Mouse (Mus musculus) cortical plate, adult 2 months (tissue): Measurements from ENCODE around the gene Spsb2. TPM values are rescaled to one million over a fixed set of nuclear protein-coding genes. Genes with fewer than 3 reads are reported as not detected.
A peak's percentile ranks its signal among the peaks of the same experiment; 100 is the strongest.
"Not testable (repeated sequence)": the region's sequence is repeated elsewhere in the genome, so short reads cannot be mapped to it uniquely, and the experiment has no call there.

Source experiments
- H3K27ac ChIP-seq: fragments of 200-500 bp; 2 replicates; pipeline ENCODE4 v1.5.1; 2012; ENCODE audit warnings: low read length, control low read depth, inconsistent platforms; ENCODE audit not compliant: insufficient read depth
- H3K4me1 ChIP-seq: fragments of 200-500 bp; 2 replicates; pipeline ENCODE4 v1.6.1; 2011; ENCODE audit warnings: low read length; ENCODE audit not compliant: control insufficient read depth, insufficient read depth
- H3K4me3 ChIP-seq: fragments of 200-500 bp; 2 replicates; pipeline ENCODE4 v1.5.1; 2011; ENCODE audit warnings: mild to moderate bottlenecking, low read length, control low read depth; ENCODE audit not compliant: insufficient read depth
- CTCF ChIP-seq: fragments of 200-500 bp; IDR thresholded peaks from 2 replicates; pipeline ENCODE4 v1.5.1; 2011; ENCODE audit warnings: mild to moderate bottlenecking, control low read depth, low read length; ENCODE audit not compliant: insufficient read depth; ENCODE audit errors: extremely low read depth
- POLR2A ChIP-seq: fragments of 200-500 bp; IDR thresholded peaks from 2 replicates; pipeline ENCODE4 v1.6.1; 2011; ENCODE audit warnings: mild to moderate bottlenecking, low read length, control low read depth; ENCODE audit not compliant: insufficient read depth; ENCODE audit errors: extremely low read depth
- polyA plus RNA-seq: library from polyadenylated mRNA; depleted of rRNA; stranded (reverse); fragments of >200 nt; gene quantifications from 2 replicates; pipeline ENCODE4 v1.2.3, GENCODE M21; 2012

Gene Spsb2
- polyA plus RNA-seq, 1 experiment, result 4.8 TPM

- peaks cover 7% of the 10 kb centered on the region; the same call in 1 of the 2 replicates for H3K4me1 ChIP-seq
- no peak for TF ChIP-seq POLR2A
- peak; percentile 38 for TF ChIP-seq CTCF
- H3K27ac ChIP-seq, result peak overlapping the region; percentile 41
- H3K4me3 ChIP-seq, result peak overlapping the region; percentile 37
Measured at GRCm38 (mm10) chr6:124809052-124809774, 752 bp downstream of the Spsb2 start.

- TF ChIP-seq POLR2A, result 0 out of 2 replicates have a peak, but pooled peaks have one; percentile 20
- no peak for TF ChIP-seq CTCF
- peaks cover 7% of the 10 kb centered on the region; the same call in 1 of the 2 replicates for H3K4me1 ChIP-seq
- H3K27ac ChIP-seq, result no peak overlapping the region
- peak overlapping the region; percentile 37; the same call in 1 of the 2 replicates for H3K4me3 ChIP-seq
Measured at GRCm38 (mm10) chr6:124809775-124810538, 1.5 kb downstream of the Spsb2 start.

DNA sequence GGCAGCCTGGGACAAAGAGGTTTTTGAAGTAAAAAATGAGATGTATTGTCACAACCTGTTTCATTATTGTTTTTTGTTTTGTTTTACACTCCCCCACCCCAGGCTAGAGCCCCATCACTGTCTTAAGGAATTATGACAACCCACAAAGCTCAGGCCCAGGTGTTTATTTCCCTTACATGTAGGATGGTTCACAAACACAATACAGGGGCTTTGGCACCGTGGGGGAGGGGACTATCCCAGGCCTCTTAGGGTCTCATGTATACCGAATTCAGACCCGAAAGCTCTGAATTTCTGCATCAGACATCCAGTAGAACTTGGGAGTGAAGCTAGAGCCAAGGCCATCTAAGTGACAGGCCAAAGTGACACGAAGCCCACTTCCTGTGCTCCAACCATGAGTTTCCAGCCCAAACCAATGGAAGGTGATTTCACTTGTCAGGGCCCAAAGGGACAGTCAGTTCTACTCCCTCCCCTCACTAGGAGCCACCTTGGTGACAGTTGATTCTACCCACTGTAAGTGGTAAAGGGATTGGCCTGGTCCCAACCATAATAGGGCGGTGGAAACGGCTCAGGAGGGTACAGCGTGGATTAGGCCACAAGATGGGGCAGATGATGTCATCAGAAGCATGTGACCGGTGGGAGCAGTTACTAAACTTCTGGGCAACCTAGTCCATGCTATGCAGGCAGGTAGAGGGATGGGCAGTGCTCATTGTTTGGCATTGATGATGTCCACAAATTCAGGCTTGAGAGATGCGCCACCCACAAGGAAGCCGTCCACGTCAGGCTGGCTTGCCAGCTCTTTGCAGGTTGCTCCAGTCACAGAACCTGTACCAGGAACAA, 2.3 kb downstream of the Spsb2 start:
- H3K4me3 ChIP-seq, H3K4me1 ChIP-seq, H3K27ac ChIP-seq: not testable (repeated sequence)

- TF ChIP-seq POLR2A (no peak), CTCF (no peak)
- peaks cover 6% of the 10 kb centered on the region; the same call in 1 of the 2 replicates for H3K4me1 ChIP-seq
- no peak overlapping the region for H3K27ac ChIP-seq
- no peak overlapping the region for H3K4me3 ChIP-seq
Measured at GRCm38 (mm10) chr6:124811403-124811665, 2.9 kb downstream of the Spsb2 start.

GRCm38 (mm10) chr6:124811701-124812560, 3.5 kb downstream of the Spsb2 start:
- no peak for TF ChIP-seq POLR2A
- TF ChIP-seq CTCF, result no peak
- Histone ChIP-seq H3K4me3 (peak overlapping the region; percentile 66; the same call in 1 of the 2 replicates), H3K4me1 (peaks cover 3% of the 10 kb centered on the region; the same call in 1 of the 2 replicates), H3K27ac (no peak overlapping the region)

- Histone ChIP-seq H3K4me1 (peaks cover 1% of the 10 kb centered on the region; the same call in 1 of the 2 replicates), H3K27ac (no peak overlapping the region), H3K4me3 (peak overlapping the region; percentile 66)
- no peak for TF ChIP-seq CTCF
- no peak for TF ChIP-seq POLR2A
Measured at GRCm38 (mm10) chr6:124812848-124813247, 4.4 kb downstream of the Spsb2 start.

- H3K4me3 ChIP-seq, result peak overlapping the region; percentile 66
- no peak overlapping the region for H3K27ac ChIP-seq
- no peak for TF ChIP-seq CTCF
- TF ChIP-seq POLR2A, result peak; percentile 70; the same call in 1 of the 2 replicates
Measured at GRCm38 (mm10) chr6:124813496-124813895, 5.0 kb downstream of the Spsb2 start.

DNA sequence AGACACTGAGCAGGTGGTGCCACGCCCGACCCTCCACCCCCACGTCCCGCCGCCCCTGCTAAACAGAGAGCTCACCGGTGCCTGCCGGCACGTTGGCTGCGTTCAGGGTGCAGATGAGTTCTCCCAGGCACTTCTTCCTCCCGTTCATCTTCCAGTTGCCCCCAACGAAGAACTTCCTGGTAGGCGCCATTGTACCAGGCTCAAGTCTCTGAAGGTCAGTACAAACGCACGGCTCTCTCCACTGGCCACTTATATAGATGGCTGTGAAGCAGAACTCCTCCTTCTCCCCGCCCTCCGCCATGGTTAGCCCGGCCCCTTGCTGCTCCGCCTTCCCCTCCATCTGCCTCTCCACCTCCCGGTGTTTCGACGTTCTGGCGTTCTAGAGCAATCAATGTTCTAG, 5.5 kb downstream of the Spsb2 start, which contains the start of gene Tpi1:
TSS of gene Tpi1 (minus strand) at position 364 of the 400 bp plus-strand sequence.
- peak within 1 kb of the TSS; percentile 66 for H3K4me3 ChIP-seq
- no peak within 1 kb of the TSS for H3K27ac ChIP-seq
- TF ChIP-seq CTCF, result no peak
- peak; percentile 100 for TF ChIP-seq POLR2A
- peaks cover 4% of the 10 kb centered on the region for H3K4me1 ChIP-seq

More at GRCm38 (mm10) chr6:124813496-124813895, 5.0 kb downstream of the Spsb2 start:
- peaks cover 4% of the 10 kb centered on the region for H3K4me1 ChIP-seq

- no peak for TF ChIP-seq POLR2A
- TF ChIP-seq CTCF, result no peak
- Histone ChIP-seq H3K4me1 (peaks cover 4% of the 10 kb centered on the region), H3K4me3 (peak overlapping the region; percentile 66; the same call in 1 of the 2 replicates), H3K27ac (no peak overlapping the region)
Measured at GRCm38 (mm10) chr6:124814448-124814847, 6.0 kb downstream of the Spsb2 start.
